Mouse (Mus musculus) spleen, adult 2 months (tissue): Measurements from ENCODE around the gene Tmbim7.

Experiments used
- CTCF ChIP-seq: fragments of 200-500 bp; IDR thresholded peaks from 2 replicates; pipeline ENCODE4 v1.5.1; 2011; ENCODE audit warnings: mild to moderate bottlenecking, inconsistent platforms; ENCODE audit not compliant: insufficient read depth, insufficient read length, insufficient replicate concordance; ENCODE audit errors: extremely low read depth
- POLR2A ChIP-seq: fragments of 200-500 bp; IDR thresholded peaks from 2 replicates; pipeline ENCODE4 v1.6.1; 2011; ENCODE audit warnings: low read depth, low read length, inconsistent platforms

DNA sequence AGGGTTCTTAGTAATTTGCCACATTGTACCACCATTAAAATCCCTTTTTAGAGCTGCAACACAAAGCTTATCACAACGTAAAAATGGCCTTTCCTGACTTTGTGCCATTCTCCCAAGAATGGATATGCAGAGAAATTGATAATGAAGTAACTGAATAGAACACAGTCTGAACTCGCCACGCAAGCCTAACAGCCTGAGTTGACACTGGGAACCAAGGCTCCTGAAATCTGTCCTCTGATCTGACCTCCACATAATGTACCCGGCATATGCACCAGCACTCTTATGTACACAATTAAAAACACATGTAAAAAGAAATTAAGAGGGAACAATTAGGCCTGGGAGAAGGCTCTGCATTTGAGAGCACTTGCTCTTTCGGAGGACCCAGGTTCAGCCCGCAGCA is 5.7 kb upstream of the Tmbim7 start:
- TF ChIP-seq CTCF (no peak), POLR2A (no peak)
